Mouse (Mus musculus): ENCODE data around the gene Wdr90. TPM values are rescaled to one million over a fixed set of nuclear protein-coding genes. Genes with fewer than 3 reads are reported as not detected.

Wdr90 gene
- polyA plus RNA-seq, 1 experiment from 2014 or later: 3.4 TPM

GRCm38 (mm10) chr17:25823452-25823851 lies 37.8 kb downstream of the Wdr90 start, which contains the start of gene Wdr24:
TSS of gene Wdr24 (plus strand) at chr17:25823627.
- peaks cover 22% of the 10 kb centered on the region for H3K4me1 ChIP-seq (ENCODE audit: insufficient read depth)
- H3K9me3 ChIP-seq (ENCODE audit: low read length): no peaks in the 10 kb centered on the region
- DNase-seq: peak; percentile 80
- H3K36me3 ChIP-seq (replicated peaks; ENCODE audit: insufficient read depth, low read length): peaks cover 13% of the 10 kb centered on the region
- peak within 1 kb of the TSS; percentile 92 for H3K4me2 ChIP-seq (ENCODE audit: low read depth, low read length)
- peak within 1 kb of the TSS; percentile 74 for H3K4me3 ChIP-seq (ENCODE audit: low read depth, low read length)
- WGBS (ENCODE audit: insufficient replicate concordance): under 1% methylated on average over 18 of the region's 18 CpGs
- peaks cover 24% of the 10 kb centered on the region for H3K27me3 ChIP-seq (ENCODE audit: insufficient read depth, low read length)
- peak; percentile 79 for ATAC-seq
- H3K9ac ChIP-seq (replicated peaks): peak within 1 kb of the TSS; percentile 71
- H3K27ac ChIP-seq (ENCODE audit: low read depth): peak within 1 kb of the TSS; percentile 62
- peak; percentile 44; the same call in 1 of the 2 replicates for TF ChIP-seq EP300 (IDR thresholded peaks at IDR 0.05; ENCODE audit: low read depth)
- TF ChIP-seq CTCF (IDR thresholded peaks at IDR 0.05; ENCODE audit: low read depth): peak; percentile 7; the same call in 1 of the 2 replicates

GRCm38 (mm10) chr17:25818851-25819780 lies 42.2 kb downstream of the Wdr90 start:
- Histone ChIP-seq H3K4me3 (ENCODE audit: low read depth, low read length) (no peak overlapping the region), H3K4me1 (ENCODE audit: insufficient read depth) (peaks cover 8% of the 10 kb centered on the region), H3K27me3 (ENCODE audit: insufficient read depth, low read length) (peaks cover 45% of the 10 kb centered on the region), H3K9me3 (ENCODE audit: low read length) (no peaks in the 10 kb centered on the region), H3K27ac (ENCODE audit: low read depth) (no peak overlapping the region), H3K4me2 (ENCODE audit: low read depth, low read length) (no peak overlapping the region), H3K9ac (replicated peaks) (no peak overlapping the region), H3K36me3 (replicated peaks; ENCODE audit: insufficient read depth, low read length) (no peaks in the 10 kb centered on the region)
- WGBS (ENCODE audit: insufficient replicate concordance): 8% methylated on average over 45 of the region's 46 CpGs
- peak; percentile 54 for ATAC-seq
- peak; percentile 29 for DNase-seq
- TF ChIP-seq EP300 (IDR thresholded peaks at IDR 0.05; ENCODE audit: low read depth): no peak
- TF ChIP-seq CTCF (IDR thresholded peaks at IDR 0.05; ENCODE audit: low read depth): no peak

- ATAC-seq (no peak), DNase-seq (no peak)
- no peak overlapping the region for H3K4me3 ChIP-seq (ENCODE audit: low read depth, low read length)
- no peaks in the 10 kb centered on the region for H3K36me3 ChIP-seq (replicated peaks; ENCODE audit: insufficient read depth, low read length)
- no peak overlapping the region for H3K27ac ChIP-seq (ENCODE audit: low read depth)
- H3K4me2 ChIP-seq (ENCODE audit: low read depth, low read length): no peak overlapping the region
- no peak overlapping the region for H3K9ac ChIP-seq (replicated peaks)
- no peaks in the 10 kb centered on the region for H3K9me3 ChIP-seq (ENCODE audit: low read length)
- no peak for TF ChIP-seq CTCF (IDR thresholded peaks at IDR 0.05; ENCODE audit: low read depth)
- no peak for TF ChIP-seq EP300 (IDR thresholded peaks at IDR 0.05; ENCODE audit: low read depth)
- peaks cover under 1% of the 10 kb centered on the region; the same call in 1 of the 2 replicates for H3K4me1 ChIP-seq (ENCODE audit: insufficient read depth)
- WGBS (ENCODE audit: insufficient replicate concordance): 70% methylated on average over 11 of the region's 11 CpGs
- H3K27me3 ChIP-seq (ENCODE audit: insufficient read depth, low read length): peaks cover 56% of the 10 kb centered on the region
Measured at GRCm38 (mm10) chr17:25817662-25818061, 43.6 kb downstream of the Wdr90 start.

- H3K9ac ChIP-seq (replicated peaks): no peak overlapping the region
- no peak overlapping the region for H3K4me2 ChIP-seq (ENCODE audit: low read depth, low read length)
- H3K4me3 ChIP-seq (ENCODE audit: low read depth, low read length): no peak overlapping the region
- no peaks in the 10 kb centered on the region for H3K36me3 ChIP-seq (replicated peaks; ENCODE audit: insufficient read depth, low read length)
- ATAC-seq (peak; percentile 72), DNase-seq (peak; percentile 90)
- TF ChIP-seq EP300 (IDR thresholded peaks at IDR 0.05; ENCODE audit: low read depth): no peak
- TF ChIP-seq CTCF (IDR thresholded peaks at IDR 0.05; ENCODE audit: low read depth): peak; percentile 62
- peaks cover 12% of the 10 kb centered on the region; the same call in 1 of the 2 replicates for H3K4me1 ChIP-seq (ENCODE audit: insufficient read depth)
- no peak overlapping the region for H3K27ac ChIP-seq (ENCODE audit: low read depth)
- whole genome bisulfite sequencing (ENCODE audit: insufficient replicate concordance): 6% methylated on average over 20 of the region's 20 CpGs
- H3K27me3 ChIP-seq (ENCODE audit: insufficient read depth, low read length): peaks cover 66% of the 10 kb centered on the region
- no peaks in the 10 kb centered on the region for H3K9me3 ChIP-seq (ENCODE audit: low read length)
Measured at GRCm38 (mm10) chr17:25813471-25813870, 47.8 kb downstream of the Wdr90 start.

- H3K27me3 ChIP-seq (ENCODE audit: insufficient read depth, low read length): peaks cover 65% of the 10 kb centered on the region
Measured at GRCm38 (mm10) chr17:25810890-25811289, 50.4 kb downstream of the Wdr90 start.

GRCm38 (mm10) chr17:25809606-25810340 lies 51.5 kb downstream of the Wdr90 start:
- ATAC-seq (no peak), DNase-seq (no peak)
- peaks cover 63% of the 10 kb centered on the region for H3K27me3 ChIP-seq (ENCODE audit: insufficient read depth, low read length)
- TF ChIP-seq CTCF (IDR thresholded peaks at IDR 0.05; ENCODE audit: low read depth): no peak
- no peak for TF ChIP-seq EP300 (IDR thresholded peaks at IDR 0.05; ENCODE audit: low read depth)
- H3K4me1 ChIP-seq (ENCODE audit: insufficient read depth): peaks cover 12% of the 10 kb centered on the region; the same call in 1 of the 2 replicates
- no peak overlapping the region for H3K9ac ChIP-seq (replicated peaks)
- no peaks in the 10 kb centered on the region for H3K9me3 ChIP-seq (ENCODE audit: low read length)
- WGBS (ENCODE audit: insufficient replicate concordance): 15% methylated on average over 23 of the region's 25 CpGs
- no peaks in the 10 kb centered on the region for H3K36me3 ChIP-seq (replicated peaks; ENCODE audit: insufficient read depth, low read length)
- H3K4me3 ChIP-seq (ENCODE audit: low read depth, low read length): peak overlapping the region; percentile 52
- H3K4me2 ChIP-seq (ENCODE audit: low read depth, low read length): peak overlapping the region; percentile 75
- no peak overlapping the region for H3K27ac ChIP-seq (ENCODE audit: low read depth)

More at GRCm38 (mm10) chr17:25810890-25811289, 50.4 kb downstream of the Wdr90 start:
- no peak for DNase-seq
- 54% methylated on average over 4 of the region's 4 CpGs for WGBS (ENCODE audit: insufficient replicate concordance)
- no peak for ATAC-seq
- Histone ChIP-seq H3K4me2 (ENCODE audit: low read depth, low read length) (no peak overlapping the region), H3K4me3 (ENCODE audit: low read depth, low read length) (no peak overlapping the region), H3K4me1 (ENCODE audit: insufficient read depth) (peaks cover 12% of the 10 kb centered on the region; the same call in 1 of the 2 replicates), H3K9ac (replicated peaks) (no peak overlapping the region), H3K36me3 (replicated peaks; ENCODE audit: insufficient read depth, low read length) (no peaks in the 10 kb centered on the region), H3K9me3 (ENCODE audit: low read length) (no peaks in the 10 kb centered on the region), H3K27ac (ENCODE audit: low read depth) (no peak overlapping the region)
- no peak for TF ChIP-seq CTCF (IDR thresholded peaks at IDR 0.05; ENCODE audit: low read depth)
- TF ChIP-seq EP300 (IDR thresholded peaks at IDR 0.05; ENCODE audit: low read depth): no peak

All from liver, postnatal 0 days (tissue).